Mouse (Mus musculus) NIH3T3 (cell line): Measurements from ENCODE around the gene Bdh2.

Experiments used
- DNase-seq: peaks from one replicate; pipeline ENCODE4 v3.0.0-alpha.2; 2012; ENCODE audit warnings: low read depth

Gene Bdh2

DNA sequence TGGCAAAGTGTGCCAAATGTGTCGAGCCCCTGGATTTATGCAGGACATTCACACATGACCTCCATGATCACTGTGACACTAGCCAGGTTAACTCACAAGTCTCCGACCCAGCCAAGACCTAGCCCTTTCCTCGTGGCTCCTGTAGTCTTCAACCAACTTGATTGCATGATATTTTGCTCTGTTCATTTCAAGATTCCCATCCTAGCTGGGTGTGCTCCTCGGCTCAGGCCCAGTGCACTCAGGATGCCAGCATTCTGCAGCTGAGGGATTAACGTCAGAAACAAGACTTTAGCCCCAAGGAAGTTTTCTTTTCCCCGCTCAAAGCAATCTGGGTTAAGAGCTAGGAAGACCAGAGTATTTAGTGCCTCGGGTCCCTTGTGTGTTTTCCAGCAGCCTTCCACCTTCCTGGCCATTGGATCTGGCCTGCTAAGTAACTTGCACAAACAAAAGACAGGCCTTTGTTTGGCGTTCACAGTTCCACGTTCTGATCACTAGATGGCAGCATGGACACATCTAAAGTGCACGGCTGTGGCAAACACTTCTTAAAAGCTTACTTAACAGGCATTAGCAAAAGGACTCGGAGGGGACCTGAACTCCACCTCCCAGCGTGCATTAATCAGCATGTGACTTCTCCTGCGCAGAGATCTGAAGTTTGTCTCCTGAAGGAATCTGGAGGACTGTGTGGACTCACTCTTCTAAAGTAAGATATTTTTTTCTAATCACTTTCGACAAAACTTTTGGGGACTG, at the start of gene Bdh2:
Bdh2 (plus strand) TSS at position 553 of the 747 bp plus-strand sequence.
- DNase-seq: peak; percentile 95

DNA sequence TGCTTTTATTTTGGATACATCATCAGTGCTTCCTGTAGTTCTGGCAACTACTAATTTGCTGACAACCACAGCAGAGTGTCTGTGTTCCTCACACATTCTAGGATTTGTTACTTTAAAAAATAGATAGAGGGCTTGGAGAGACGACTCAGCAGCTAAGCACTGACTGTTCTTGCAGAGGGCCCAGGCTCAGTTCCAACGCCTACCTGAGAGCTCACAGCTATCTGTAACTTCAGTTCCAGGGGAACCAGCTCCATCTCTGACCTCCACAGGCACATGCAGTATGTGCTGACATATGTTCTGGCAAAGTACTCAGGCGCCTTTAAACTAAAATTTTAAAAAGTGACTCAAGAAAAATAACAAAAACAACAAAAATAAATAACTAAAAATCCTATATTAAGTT, 49.0 kb upstream of the Bdh2 start:
- no peak for DNase-seq

DNA sequence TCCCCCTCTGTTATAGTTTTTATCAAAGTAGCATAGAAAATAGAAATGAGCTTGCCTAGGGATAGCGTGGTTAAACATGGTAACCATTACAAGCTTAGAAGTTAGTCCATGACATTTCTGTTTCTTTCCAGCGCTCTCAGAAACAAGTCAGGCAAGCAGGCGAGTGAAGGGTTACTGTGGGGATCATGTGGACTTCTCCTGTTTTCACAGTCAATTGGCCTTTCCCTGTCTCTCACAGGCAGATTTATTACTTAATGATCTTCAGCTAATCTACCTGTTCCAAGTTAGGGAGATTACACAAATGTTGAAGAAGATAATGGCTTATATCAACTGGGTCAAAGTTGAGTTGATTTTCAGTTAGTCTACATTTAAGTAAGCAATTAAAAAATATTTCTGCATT, 48.6 kb upstream of the Bdh2 start:
- no peak for DNase-seq

DNA sequence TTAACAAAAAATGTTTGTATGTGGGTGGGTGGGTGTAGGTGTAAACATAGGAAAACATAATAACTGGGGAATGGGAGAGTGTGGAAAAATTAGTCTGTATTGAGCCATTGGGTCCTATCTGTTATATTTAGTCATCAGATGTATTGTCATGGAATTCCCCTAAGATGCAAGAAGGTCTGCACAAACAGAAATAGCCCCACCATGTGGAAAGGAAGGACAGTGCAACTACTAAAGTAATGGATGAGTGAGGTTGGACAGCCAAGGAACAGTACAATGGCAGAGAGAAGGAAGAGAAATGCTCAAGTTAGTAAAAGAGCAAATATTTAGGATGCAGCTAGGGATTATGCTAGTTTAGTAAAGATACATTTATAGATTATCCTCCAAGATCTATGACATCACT, 35.3 kb upstream of the Bdh2 start:
- DNase-seq: peak; percentile 61

DNA sequence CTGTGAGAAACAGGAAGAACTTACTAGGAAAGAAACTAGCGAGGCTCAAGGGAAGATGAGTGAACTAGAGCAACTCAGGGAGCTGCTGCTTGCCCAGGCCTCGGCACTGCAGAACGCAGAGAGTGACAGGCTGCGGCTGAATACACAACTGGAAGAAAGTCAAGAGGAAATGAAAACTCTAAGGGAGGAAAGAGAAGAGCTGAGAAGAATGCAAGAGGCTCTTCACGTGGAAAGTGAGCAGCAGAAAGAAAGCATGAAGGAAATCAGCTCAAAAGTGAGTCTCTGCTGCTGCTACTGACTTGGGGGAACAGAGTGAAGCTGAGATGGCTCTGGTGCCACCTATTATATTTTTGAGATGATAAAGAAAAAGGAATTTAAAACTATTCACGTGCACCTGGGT, 34.2 kb upstream of the Bdh2 start:
- DNase-seq: no peak

DNA sequence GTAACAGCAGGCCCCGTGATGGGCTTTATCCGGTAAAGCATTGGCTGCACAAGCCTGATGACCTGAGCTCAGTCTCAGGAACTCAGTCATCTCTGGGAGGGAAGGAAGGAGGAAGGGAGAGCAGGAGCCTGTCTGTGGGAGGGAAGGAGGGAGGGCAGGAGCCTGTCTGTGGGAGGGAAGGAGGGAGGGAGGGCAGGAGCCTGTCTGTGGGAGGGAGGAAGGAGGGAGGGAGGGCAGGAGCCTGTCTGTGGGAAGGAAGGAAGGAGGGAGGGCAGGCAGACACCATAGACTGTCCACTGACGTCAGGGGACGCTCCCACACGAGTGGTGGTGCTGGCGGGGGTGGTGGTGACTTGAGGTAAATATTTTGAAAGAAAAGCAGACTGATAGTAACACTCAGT, 31.9 kb upstream of the Bdh2 start:
- DNase-seq: no peak

DNA sequence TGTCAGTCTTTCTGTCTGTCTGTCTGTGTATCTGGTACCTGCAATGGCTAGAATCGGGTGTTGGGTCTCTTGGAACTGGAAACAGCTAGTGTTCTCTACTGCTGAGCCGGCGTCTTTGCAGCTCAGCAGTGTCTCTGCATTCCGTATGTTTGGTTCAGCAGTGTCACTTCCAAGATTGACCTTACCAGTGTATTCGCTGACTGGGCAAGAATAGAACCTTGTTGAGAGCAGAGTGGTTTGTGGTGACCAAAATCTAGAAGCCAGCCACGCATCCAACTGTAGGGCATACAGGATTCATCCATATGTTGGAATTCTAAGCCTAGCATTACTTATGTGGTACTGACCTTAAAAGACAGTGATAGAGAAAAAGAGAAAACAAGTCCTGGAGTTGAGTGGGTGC, 29.2 kb upstream of the Bdh2 start:
- no peak for DNase-seq

DNA sequence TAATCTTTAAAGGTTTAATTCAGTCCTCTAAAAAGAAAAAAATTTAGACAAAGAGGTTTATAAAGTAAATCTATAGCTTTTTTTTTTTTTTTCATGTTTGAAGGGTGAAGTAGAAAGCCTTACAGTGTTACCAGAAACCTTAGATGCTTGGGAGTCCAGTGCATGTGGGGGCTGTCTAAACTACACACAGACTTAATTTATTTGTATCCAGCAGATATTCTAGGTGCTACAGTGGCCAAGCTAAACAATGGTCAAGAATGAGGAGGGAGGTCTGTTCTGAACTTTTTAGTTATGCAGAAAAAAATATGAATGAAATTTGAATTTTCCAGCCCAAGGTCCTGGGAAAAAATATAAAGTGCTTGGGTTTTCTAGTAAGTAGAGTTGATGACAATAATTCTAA, 26.2 kb upstream of the Bdh2 start:
- no peak for DNase-seq

DNA sequence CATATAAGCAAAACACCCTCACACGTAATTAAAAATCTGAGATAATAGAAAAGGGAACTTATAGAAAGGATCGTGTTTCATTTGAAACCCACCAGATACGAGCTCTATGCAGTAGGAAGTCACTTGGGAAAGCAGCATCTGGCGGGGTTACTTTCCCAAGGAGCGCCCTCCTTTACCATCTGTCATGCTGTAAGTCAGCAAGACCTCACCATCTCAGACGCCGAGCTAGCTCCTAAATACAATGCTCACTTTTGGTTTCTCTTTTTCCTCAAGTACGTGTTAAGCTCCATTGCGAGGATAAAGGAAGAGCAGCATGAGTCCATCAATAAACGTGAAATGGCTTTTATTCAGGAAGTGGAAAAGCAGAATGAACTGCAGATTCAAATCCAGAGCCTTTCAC, 22.1 kb upstream of the Bdh2 start:
- no peak for DNase-seq

DNA sequence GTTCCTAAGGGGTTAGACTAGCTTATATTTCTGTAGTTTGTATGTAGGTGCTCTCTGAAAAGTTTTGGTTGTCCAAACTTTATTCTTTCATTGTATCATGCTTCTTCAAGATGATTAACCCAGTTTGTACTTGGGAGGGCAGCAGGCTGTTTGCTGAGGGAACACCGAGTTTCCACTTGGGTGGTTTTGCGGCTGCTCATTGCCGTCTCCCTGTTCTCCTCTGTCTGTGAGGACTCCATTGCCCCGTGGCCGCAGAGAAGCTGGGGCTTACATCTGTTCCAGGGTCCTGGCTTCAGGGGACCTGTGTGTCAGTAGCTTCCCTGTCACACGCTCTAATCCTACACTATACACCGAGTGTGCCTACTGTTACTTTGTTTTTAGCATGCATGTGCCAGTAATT, 20.8 kb upstream of the Bdh2 start:
- DNase-seq: no peak

DNA sequence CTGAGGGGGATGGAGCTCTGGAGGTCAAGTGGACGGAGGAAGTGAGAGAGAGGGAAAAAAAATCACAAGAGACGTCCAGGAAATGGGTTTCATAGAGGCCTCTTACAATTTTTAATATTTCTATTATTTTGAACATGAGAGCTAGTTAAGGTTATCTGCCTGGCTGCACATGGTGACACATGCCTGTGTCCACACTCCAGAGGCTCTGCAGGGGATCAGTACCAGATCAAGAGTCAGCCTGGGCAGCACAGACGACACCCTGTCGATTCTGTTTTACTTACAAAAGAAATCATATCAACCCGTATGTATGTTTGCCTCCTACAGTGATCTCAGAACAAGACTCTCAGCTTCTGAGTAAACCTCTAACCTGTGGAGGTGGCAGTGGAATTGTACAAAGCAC, 12.4 kb upstream of the Bdh2 start:
- no peak for DNase-seq

DNA sequence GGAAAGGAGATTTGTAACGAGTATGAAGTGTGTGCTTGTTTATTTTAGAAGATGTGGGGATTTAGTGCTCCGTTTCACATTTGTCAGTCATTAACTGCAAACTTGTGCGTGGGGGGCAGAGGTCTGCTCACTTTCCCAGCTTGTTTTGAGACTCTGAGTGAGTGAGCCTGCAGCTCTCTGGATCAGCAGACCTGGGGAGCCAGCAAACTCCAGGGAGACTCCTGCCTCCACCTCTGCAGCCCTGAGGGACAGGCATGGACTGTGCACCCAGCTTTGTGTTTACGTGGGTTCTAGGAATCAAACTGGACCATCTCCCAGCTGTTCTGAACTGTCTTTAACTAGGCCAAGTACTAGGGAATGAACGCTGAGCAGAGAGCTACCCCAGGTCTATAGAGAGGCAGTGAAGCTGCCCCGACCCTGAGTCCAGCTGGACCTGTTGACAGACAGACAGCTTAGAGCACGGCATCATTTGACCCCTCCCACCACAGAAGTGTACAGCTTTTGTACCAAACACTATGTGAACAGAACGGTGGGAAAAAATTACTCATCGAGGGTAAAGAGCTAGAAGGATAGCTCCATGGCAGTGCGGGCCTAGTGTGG, 11.5 kb upstream of the Bdh2 start:
- DNase-seq: no peak

DNA sequence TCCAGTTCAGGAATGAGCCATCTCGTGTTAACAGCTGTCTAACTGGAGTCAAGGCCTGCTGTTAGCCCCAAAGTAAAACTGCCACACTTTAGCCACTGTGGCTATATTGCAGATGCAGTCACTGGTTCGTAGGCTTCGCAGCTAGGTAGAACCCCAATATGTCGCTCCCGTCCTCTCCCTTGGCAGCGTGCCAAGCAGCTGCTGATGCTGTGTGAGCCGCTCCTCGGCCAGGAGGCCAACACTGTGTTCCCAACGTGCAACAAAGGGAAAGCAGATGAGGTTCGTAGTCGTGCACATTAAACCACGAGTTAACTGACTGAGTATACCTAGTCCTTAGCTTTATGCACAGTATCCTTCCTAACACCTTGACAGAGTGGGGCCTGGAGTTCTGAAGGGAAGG, 8.4 kb upstream of the Bdh2 start:
- DNase-seq: no peak

DNA sequence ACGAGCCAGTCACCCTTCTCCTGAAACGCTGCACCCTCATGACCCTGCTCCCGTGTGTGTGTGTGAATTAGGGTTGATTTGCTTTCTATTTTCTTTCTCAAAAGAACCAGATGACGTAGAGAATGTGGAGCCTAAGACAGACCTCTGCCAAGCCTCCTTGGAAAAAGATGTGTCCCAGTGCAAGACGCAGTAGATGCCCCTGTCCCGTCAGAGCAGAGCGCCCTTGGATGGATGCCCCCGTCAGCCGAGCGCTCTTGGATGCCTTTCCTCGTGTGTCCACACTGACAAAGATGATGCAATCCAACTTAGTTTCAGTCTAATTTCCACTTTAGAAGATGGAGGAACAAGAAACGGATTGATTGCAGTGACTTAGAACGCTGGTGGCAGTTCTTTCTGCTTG, 8.0 kb upstream of the Bdh2 start:
- DNase-seq: no peak

DNA sequence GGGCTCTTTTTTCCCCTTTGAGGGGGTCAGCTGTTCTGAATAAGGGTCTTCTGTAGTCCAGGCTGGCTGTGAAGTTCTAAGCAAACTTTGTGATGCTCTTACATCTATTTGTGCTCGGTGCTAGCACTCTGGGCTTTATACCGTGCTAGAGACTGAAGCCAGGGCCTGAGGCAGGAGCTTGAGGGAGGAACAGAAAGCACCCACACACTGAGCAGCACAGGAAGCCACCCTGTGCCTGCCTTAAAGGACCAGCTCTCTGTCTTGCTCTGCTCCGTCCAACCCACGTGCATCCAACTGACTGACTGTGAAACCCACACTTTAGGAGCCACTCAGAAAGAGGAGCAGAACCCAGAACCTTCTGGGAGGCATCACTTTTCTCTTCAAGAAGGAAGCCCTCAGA, 861 bp upstream of the Bdh2 start:
- no peak for DNase-seq

DNA sequence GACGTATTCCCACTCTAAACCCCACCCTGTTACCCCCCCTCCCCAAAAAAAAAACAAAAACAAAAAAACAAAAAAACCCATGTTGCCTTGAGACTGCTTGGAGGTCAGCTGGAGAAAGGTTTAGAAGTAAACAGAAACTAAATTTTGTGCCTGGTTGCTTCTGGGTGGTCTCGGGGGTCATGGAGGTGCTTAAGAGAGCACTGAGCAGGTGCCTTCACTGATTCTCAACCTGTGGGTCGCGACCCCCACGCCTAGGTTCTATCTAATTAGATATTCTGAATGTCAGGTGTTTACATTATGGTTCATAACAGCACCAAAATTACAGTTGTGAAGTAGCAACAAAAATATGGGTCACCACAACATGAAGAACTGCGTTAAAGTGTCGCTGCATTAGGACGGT, 680 bp downstream of the Bdh2 start:
- DNase-seq: no peak

DNA sequence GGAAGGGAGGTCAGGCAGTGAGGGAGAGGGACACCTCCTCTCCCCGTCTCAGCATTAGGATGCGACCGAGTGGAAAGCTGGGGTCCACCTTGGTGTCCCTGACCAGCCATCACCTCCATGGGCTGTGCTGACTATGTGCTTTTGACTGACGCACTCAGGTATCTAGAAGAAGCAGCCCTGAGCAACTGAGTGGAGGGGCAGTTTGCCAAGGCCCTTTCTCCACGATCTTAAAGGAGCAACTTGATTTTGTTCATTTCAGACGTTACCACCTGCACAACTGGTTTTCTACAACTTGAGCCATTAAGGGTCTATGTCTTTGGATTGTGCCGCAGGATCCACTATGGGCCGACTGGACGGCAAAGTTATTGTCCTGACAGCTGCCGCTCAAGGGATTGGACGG, 4.2 kb downstream of the Bdh2 start:
- DNase-seq: no peak

DNA sequence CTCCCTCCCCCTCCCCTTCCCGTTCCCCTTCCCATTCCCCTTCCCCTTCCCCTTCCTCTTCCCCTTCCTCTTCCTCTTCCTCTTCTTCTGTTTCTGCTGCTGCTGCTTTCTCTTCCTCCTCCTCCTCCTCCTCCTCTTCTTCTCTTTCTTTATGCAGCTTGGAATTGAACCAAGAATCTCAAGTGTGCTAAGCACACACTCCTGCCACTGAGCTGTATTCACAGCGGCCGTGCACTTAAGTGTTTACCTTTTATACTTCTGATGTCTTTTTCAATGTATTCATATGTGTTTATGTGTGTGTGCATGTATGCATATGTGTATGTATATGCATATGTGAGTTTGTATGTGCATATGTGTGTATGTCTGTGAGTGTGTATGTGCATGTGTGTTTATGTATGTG, 4.8 kb downstream of the Bdh2 start:
- DNase-seq: no peak

DNA sequence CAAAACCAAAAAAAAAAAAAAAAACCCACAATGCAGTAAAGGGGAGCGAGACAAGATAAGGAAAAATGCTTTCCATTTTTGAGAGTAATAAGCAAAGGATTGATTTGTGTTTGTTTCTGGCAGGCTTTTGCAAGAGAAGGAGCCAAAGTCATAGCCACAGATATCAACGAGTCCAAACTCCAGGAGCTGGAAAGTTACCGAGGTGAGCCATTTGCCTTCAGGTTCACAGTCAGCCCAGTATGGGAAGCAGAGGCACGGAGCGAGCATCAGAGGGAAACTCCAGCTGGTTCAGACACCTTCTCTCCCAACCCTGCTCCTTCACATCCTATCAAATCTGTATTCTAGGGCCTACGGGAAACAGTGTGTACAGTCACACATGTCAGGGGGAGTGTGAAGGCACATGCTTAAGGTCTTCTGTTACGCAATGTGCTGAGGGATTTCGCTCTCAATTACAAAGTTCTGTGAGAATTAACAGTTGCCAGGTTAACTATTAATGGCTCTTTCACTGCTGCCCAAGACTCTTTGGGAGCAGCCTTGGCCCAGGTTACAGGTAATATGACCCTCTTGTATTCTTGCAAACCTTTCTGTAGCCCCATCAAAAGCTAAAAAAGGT, 7.2 kb downstream of the Bdh2 start:
- DNase-seq: no peak

DNA sequence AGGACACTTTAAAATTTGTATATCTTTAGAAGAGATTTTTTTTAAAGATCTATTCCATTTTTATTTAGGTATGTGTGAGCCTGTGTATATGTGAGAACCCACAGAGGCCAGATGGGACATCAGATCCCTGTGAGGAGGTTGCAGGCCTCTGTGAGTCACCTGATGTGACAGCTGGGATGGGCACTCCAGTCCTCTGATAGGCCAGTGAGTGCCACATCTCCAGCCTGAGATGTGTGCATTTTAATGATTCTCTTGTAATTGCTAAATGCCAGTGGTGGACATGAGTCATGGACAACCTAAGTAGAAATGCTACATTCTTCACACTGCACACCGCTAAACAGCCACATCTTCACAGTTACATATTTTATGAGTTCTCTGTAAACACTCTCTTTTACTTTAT, 8.1 kb downstream of the Bdh2 start:
- DNase-seq: no peak

DNA sequence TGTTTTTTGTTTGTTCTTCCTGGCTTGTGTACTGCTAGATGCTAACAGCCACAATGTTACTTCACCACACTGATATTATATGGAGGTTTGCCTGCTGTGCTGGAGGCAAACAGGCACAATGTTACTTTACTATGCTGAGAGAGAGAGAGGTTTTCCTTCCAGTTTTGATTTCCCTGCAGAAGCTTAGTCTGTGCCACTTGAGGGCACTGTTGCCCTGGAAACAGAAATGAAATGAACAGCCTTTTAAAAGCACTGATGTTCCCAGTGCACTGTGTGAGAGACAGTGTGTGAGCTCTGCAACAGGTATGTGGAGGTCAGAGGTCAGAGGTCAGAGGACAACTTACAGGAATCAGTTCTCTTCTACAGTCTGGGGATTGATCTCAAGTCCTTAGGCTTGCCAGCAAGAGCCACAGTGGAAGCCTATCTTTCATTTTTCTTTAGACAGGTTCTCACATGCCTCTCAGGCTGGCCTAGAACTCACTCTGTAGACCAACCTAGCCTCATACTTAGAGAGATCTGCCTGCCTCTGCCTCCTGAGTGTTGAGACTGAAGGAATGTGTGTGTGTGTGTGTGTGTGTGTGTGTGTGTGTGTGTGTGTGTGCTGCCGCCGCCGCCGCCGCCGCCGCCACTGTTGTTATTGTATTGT, 9.4 kb downstream of the Bdh2 start:
- peak; percentile 86 for DNase-seq

DNA sequence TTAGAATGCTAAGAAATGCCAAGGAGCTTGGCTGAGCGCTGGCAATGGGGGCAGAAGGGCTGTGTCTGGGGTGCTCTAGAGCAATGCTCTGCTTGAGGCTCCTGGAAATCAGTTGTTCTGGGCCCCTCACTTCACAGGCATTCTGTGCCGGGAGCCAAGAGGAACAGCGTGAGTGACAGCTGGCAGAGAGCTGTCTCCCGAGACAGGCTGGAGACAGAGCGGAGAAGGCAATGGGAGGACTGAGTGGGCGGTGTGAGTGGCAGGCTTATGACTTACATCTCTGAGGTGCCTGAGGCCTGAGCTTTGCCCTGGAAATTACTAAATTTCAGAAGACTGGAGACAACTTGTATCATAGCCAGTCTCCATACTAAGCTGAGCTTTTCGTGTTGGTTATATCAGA, 12.7 kb downstream of the Bdh2 start:
- peak; percentile 60 for DNase-seq

DNA sequence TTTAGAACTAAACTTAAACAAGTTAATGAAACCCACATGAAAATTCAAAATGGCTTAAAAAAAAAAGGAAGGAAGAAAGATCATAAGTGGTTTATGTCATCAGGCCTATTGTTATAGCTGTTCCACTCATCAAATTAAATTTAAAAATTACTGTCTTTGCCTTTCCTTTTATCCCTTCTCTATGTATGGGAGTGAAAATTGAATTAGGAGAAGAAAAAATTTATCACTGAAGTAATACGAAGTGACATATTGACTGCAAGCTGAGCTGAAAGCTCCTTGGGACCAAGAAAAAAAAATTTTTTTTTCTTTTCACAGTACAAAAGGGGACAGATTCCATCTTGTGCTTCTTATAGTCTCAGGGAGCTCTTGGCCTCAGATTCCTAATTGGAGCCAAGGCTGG, 14.5 kb downstream of the Bdh2 start:
- no peak for DNase-seq
